Mouse (Mus musculus) embryonic facial prominence, embryonic 15.5 days (tissue): Measurements from ENCODE around the gene Arr3. TPM values are rescaled to one million over a fixed set of nuclear protein-coding genes. Genes with fewer than 3 reads are reported as not detected.

Source experiments
- ATAC-seq: fragments of 200-750 bp; cut with Nextera tagmentation; 2 replicates; pipeline ENCODE4 v1.8.0; 2017; ENCODE audit warnings: low read depth, moderate TSS enrichment; ENCODE audit not compliant: insufficient number of reproducible peaks, low FRiP score, low TSS enrichment
- H3K27ac ChIP-seq: fragments of 300-500 bp; sonication (generic); replicated peaks from 2 replicates; pipeline ENCODE4 v1.5.1; 2015; ENCODE audit warnings: mild to moderate bottlenecking, inconsistent platforms
- H3K27me3 ChIP-seq: fragments of 300-500 bp; sonication (generic); 2 replicates; pipeline ENCODE4 v1.6.1; 2015; ENCODE audit warnings: inconsistent platforms
- H3K36me3 ChIP-seq: fragments of 300-500 bp; sonication (generic); 2 replicates; pipeline ENCODE4 v1.6.1; 2015; ENCODE audit warnings: mild to moderate bottlenecking, inconsistent platforms
- H3K4me1 ChIP-seq: fragments of 300-500 bp; sonication (generic); 2 replicates; pipeline ENCODE4 v1.6.1; 2015; ENCODE audit warnings: inconsistent platforms
- H3K4me2 ChIP-seq: fragments of 300-500 bp; sonication (generic); replicated peaks from 2 replicates; pipeline ENCODE4 v1.6.1; 2015; ENCODE audit warnings: mild to moderate bottlenecking, inconsistent platforms
- H3K4me3 ChIP-seq: fragments of 300-500 bp; sonication (generic); replicated peaks from 2 replicates; pipeline ENCODE4 v1.5.1; 2015; ENCODE audit warnings: mild to moderate bottlenecking, inconsistent platforms
- H3K9ac ChIP-seq: fragments of 300-500 bp; sonication (generic); 2 replicates; pipeline ENCODE4 v1.6.1; 2015; ENCODE audit warnings: inconsistent platforms
- H3K9me3 ChIP-seq: fragments of 300-500 bp; sonication (generic); replicated peaks from 2 replicates; pipeline ENCODE4 v1.6.1; 2016; ENCODE audit warnings: inconsistent platforms
- WGBS: fragments of 180-500 bp; shearing (Covaris S2); methylation state at CpG from one replicate; pipeline ENCODE4 v1.1.7; 2015; 5-methylcytosine and 5-hydroxymethylcytosine counted together
- polyA plus RNA-seq: library from polyadenylated mRNA; unstranded; fragments of >200 nt; fragmentation: Nextera tagmentation; extraction: Ambion mirVana; gene quantifications from 2 replicates; pipeline ENCODE4 v1.2.1, GENCODE M21; 2015

Gene Arr3
- polyA plus RNA-seq, 1 experiment from 2014 or later, result not detected

- H3K9me3 ChIP-seq, result no peaks in the 10 kb centered on the region
- peak within 1 kb of the TSS; percentile 75 for H3K4me2 ChIP-seq
- peaks cover 4% of the 10 kb centered on the region; the same call in 1 of the 2 replicates for H3K27me3 ChIP-seq
- H3K36me3 ChIP-seq, result peaks cover 13% of the 10 kb centered on the region
- ATAC-seq, result peak; percentile 99
- H3K9ac ChIP-seq, result peak within 1 kb of the TSS; percentile 40
- peak within 1 kb of the TSS; percentile 51; the same call in 1 of the 2 replicates for H3K27ac ChIP-seq
- peak within 1 kb of the TSS; percentile 58 for H3K4me3 ChIP-seq
- no peaks in the 10 kb centered on the region for H3K4me1 ChIP-seq
- 17% methylated on average over 62 of the region's 62 CpGs for WGBS
Observed at GRCm38 (mm10) chrX:100625802-100626793, 20.8 kb downstream of the Arr3 start, which contains the start of gene Pdzd11. Gene Pdzd11 (minus strand): TSS chrX:100626568.

GRCm38 (mm10) chrX:100629076-100629475 is 23.8 kb downstream of the Arr3 start:
- H3K4me3 ChIP-seq, result no peak overlapping the region
- ATAC-seq, result no peak
- H3K27me3 ChIP-seq, result peaks cover 4% of the 10 kb centered on the region; the same call in 1 of the 2 replicates
- H3K36me3 ChIP-seq, result no peaks in the 10 kb centered on the region
- H3K4me1 ChIP-seq, result no peaks in the 10 kb centered on the region
- 95% methylated on average over 2 of the region's 2 CpGs for WGBS
- H3K4me2 ChIP-seq, result no peak overlapping the region
- no peak overlapping the region for H3K27ac ChIP-seq
- H3K9ac ChIP-seq, result no peak overlapping the region
- no peaks in the 10 kb centered on the region for H3K9me3 ChIP-seq

- no peaks in the 10 kb centered on the region for H3K27me3 ChIP-seq
- no peak for ATAC-seq
- no peak overlapping the region for H3K27ac ChIP-seq
- no peak overlapping the region for H3K4me2 ChIP-seq
- H3K9ac ChIP-seq, result no peak overlapping the region
- H3K4me1 ChIP-seq, result no peaks in the 10 kb centered on the region
- peaks cover 3% of the 10 kb centered on the region; the same call in 1 of the 2 replicates for H3K36me3 ChIP-seq
- no peaks in the 10 kb centered on the region for H3K9me3 ChIP-seq
- no peak overlapping the region for H3K4me3 ChIP-seq
- 90% methylated on average over 8 of the region's 8 CpGs for WGBS
Observed at GRCm38 (mm10) chrX:100638477-100638876, 33.2 kb downstream of the Arr3 start.

- H3K4me2 ChIP-seq, result no peak overlapping the region
- no peaks in the 10 kb centered on the region for H3K9me3 ChIP-seq
- no peak overlapping the region for H3K27ac ChIP-seq
- H3K9ac ChIP-seq, result no peak overlapping the region
- H3K4me3 ChIP-seq, result no peak overlapping the region
- ATAC-seq, result no peak
- H3K36me3 ChIP-seq, result no peaks in the 10 kb centered on the region
- no peaks in the 10 kb centered on the region; the same call in 1 of the 2 replicates for H3K27me3 ChIP-seq
- no peaks in the 10 kb centered on the region for H3K4me1 ChIP-seq
Observed at GRCm38 (mm10) chrX:100652848-100653247, 47.6 kb downstream of the Arr3 start.

GRCm38 (mm10) chrX:100664825-100665224 is 59.5 kb downstream of the Arr3 start:
- 89% methylated on average over 2 of the region's 2 CpGs for whole genome bisulfite sequencing
- no peak for ATAC-seq
- H3K27ac ChIP-seq, result no peak overlapping the region
- no peak overlapping the region for H3K9ac ChIP-seq
- no peaks in the 10 kb centered on the region for H3K4me1 ChIP-seq
- H3K36me3 ChIP-seq, result no peaks in the 10 kb centered on the region
- no peaks in the 10 kb centered on the region for H3K9me3 ChIP-seq
- H3K4me2 ChIP-seq, result no peak overlapping the region
- no peak overlapping the region for H3K4me3 ChIP-seq
- 0 out of 2 replicates have a peak, but pooled peaks cover 4% of the 10 kb centered on the region for H3K27me3 ChIP-seq

Other genes with a start within 250 kb of the Arr3 start
- gene Otud6a, start 176.5 kb upstream of the Arr3 start, polyA plus RNA-seq, result not detected in 2 replicates
- gene Awat2, start 162.8 kb upstream of the Arr3 start, polyA plus RNA-seq, result 0.80 and 0.88 TPM in 2 replicates
- gene Igbp1, start 111.2 kb upstream of the Arr3 start, polyA plus RNA-seq, result 36.2 and 38.3 TPM in 2 replicates
- not detected in 2 replicates for gene Dgat2l6, start 80.7 kb upstream of the Arr3 start, polyA plus RNA-seq
- gene Awat1, start 33.2 kb upstream of the Arr3 start, polyA plus RNA-seq, result 0.51 TPM in 1 of 2 replicates, not detected in the other
- 1.2 TPM in 2 replicates for gene P2ry4, start 10.6 kb upstream of the Arr3 start, polyA plus RNA-seq
- 19.6 and 21.2 TPM in 2 replicates for gene Kif4, start 20.2 kb downstream of the Arr3 start, polyA plus RNA-seq
- 106 and 116 TPM in 2 replicates for gene Pdzd11, start 21.1 kb downstream of the Arr3 start, polyA plus RNA-seq
- 15.1 and 15.8 TPM in 2 replicates for gene Gdpd2, start 124.4 kb downstream of the Arr3 start, polyA plus RNA-seq
- 3.6 and 4.8 TPM in 2 replicates for gene Dlg3, start 162.2 kb downstream of the Arr3 start, polyA plus RNA-seq